8 mouse cellular contexts compared by ENCODE assay signal in genomic region chr14:25608618-25609017, GRCm38 (mm10).
DNase-seq lines count a peak whose midpoint lies in the region; ATAC-seq and TF ChIP-seq lines count a peak whose summit lies in the region.

No protein-coding gene starts in this region.

- 20% methylated on average over 4 of the region's 4 CpGs for whole genome bisulfite sequencing in heart, embryonic 14.5 days
- WGBS in hindbrain, embryonic 16.5 days: 2% methylated on average over 4 of the region's 4 CpGs

- H3K27me3 ChIP-seq in heart, embryonic 14.5 days (ENCODE audit: control insufficient read depth, insufficient read depth, low read length): no peaks in the 10 kb centered on the region
- no peaks in the 10 kb centered on the region for H3K27me3 ChIP-seq in hindbrain, embryonic 16.5 days (replicated peaks; ENCODE audit: control insufficient read depth, insufficient read depth, low read length)
- no peaks in the 10 kb centered on the region for H3K27me3 ChIP-seq in myocyte (ENCODE audit: control insufficient read depth, insufficient read depth, insufficient read length)

- TF ChIP-seq POLR2A in myocyte (IDR thresholded peaks at IDR 0.05; ENCODE audit: insufficient read length, low read depth): no peak

- H3K9ac ChIP-seq in heart, embryonic 14.5 days (ENCODE audit: low read length): peak overlapping the region; percentile 96
- peak overlapping the region; percentile 92 for H3K9ac ChIP-seq in hindbrain, embryonic 16.5 days (ENCODE audit: low read depth, low read length)

- peaks cover 4% of the 10 kb centered on the region; the same call in 1 of the 2 replicates for H3K36me3 ChIP-seq in heart, embryonic 14.5 days (ENCODE audit: control insufficient read depth, insufficient read depth, low read length)
- no peaks in the 10 kb centered on the region for H3K36me3 ChIP-seq in hindbrain, embryonic 16.5 days (ENCODE audit: control insufficient read depth, insufficient read depth, low read length)
- no peaks in the 10 kb centered on the region for H3K36me3 ChIP-seq in myocyte (ENCODE audit: control insufficient read depth, insufficient read depth)

- peak overlapping the region; percentile 91 for H3K4me2 ChIP-seq in heart, embryonic 14.5 days (ENCODE audit: low read length)
- peak overlapping the region; percentile 80 for H3K4me2 ChIP-seq in hindbrain, embryonic 16.5 days (ENCODE audit: low read length)
- peak overlapping the region; percentile 63 for H3K4me2 ChIP-seq in myocyte (ENCODE audit: low read depth)

- no peaks in the 10 kb centered on the region for H3K9me3 ChIP-seq in heart, embryonic 14.5 days (ENCODE audit: control insufficient read depth, low read length)
- H3K9me3 ChIP-seq in hindbrain, embryonic 16.5 days (ENCODE audit: control insufficient read depth, low read length): no peaks in the 10 kb centered on the region

- no peak for ATAC-seq in heart, embryonic 14.5 days (ENCODE audit: insufficient number of reproducible peaks, insufficient read depth, low FRiP score, low read depth)
- no peak for ATAC-seq in hindbrain, embryonic 16.5 days

- peak overlapping the region; percentile 79 to 88 for H3K4me3 ChIP-seq in heart, embryonic 14.5 days (ENCODE audit: control insufficient read depth in 1 of 2, insufficient read depth in 1 of 2, low read depth in 1 of 2, low read length in 2 of 2)
- peak overlapping the region; percentile 61 for H3K4me3 ChIP-seq in hindbrain, embryonic 16.5 days (ENCODE audit: low read length)
- peak overlapping the region; percentile 19 for H3K4me3 ChIP-seq in myocyte

- no peak for DNase-seq in heart, adult 8-10 months (ENCODE audit: low spot score)
- peak; percentile 24 for DNase-seq in ZHBTc4 (ENCODE audit: low read depth, low spot score)
- no peak for DNase-seq in left cerebral cortex, postnatal 10 days (ENCODE audit: extremely low spot score in 1 of 2, low spot score in 2 of 2)
- no peak for DNase-seq in left cerebral cortex, adult 9 months (ENCODE audit: low spot score in 2 of 2)
- DNase-seq in cerebellum, postnatal 36 days: no peak

- peak overlapping the region; percentile 25 for H3ac ChIP-seq in myocyte (ENCODE audit: control insufficient read depth, insufficient read length)

- peaks cover 49 to 85% of the 10 kb centered on the region in 2 experiments for H3K4me1 ChIP-seq in heart, embryonic 14.5 days (ENCODE audit: control insufficient read depth in 2 of 2, insufficient read depth in 2 of 2, low read length in 2 of 2)
- H3K4me1 ChIP-seq in hindbrain, embryonic 16.5 days (ENCODE audit: control insufficient read depth, insufficient read depth, low read depth, low read length): peaks cover 61% of the 10 kb centered on the region

- H3K79me2 ChIP-seq in myocyte (ENCODE audit: control insufficient read depth, insufficient read depth): peaks cover 24% of the 10 kb centered on the region

- H3K27ac ChIP-seq in heart, embryonic 14.5 days (replicated peaks in 1 of 2; ENCODE audit: control insufficient read depth in 1 of 2, insufficient read depth in 1 of 2, low read depth in 2 of 2, low read length in 2 of 2): peak overlapping the region; percentile 83 to 91
- peak overlapping the region; percentile 98 for H3K27ac ChIP-seq in hindbrain, embryonic 16.5 days (ENCODE audit: low read depth, low read length)

- intact Hi-C loops in left cerebral cortex, postnatal 10 days (cut with DNase I): no loop called here

TF ChIP-seq in myocyte, 11 proteins besides CTCF, POLR2A, EP300 and RAD21:
- TF ChIP-seq SRF (IDR thresholded peaks at IDR 0.05; ENCODE audit: control insufficient read depth, insufficient read length, low read depth) (no peak), TCF3 (IDR thresholded peaks at IDR 0.05; ENCODE audit: insufficient read length, low read depth) (no peak), TCF12 (IDR thresholded peaks at IDR 0.05; ENCODE audit: insufficient read depth, poor library complexity, severe bottlenecking) (no peak), POLR2AphosphoS2 (IDR thresholded peaks at IDR 0.05; ENCODE audit: insufficient read length, low read depth) (no peak), MYOD1 (IDR thresholded peaks at IDR 0.05; ENCODE audit: control insufficient read depth in 1 of 3, insufficient read length in 2 of 3, low read depth in 2 of 3) (no peak)

Comparison
In these comparisons a context has a peak if more than half of its experiments do, and no peak if none do; other contexts are left out.
1. H3K4me3 ChIP-seq: peak in every context shown above with its lines; median percentile 84 in heart, embryonic 14.5 days; 61 in hindbrain, embryonic 16.5 days; 19 in myocyte.